Mouse (Mus musculus) embryonic facial prominence, embryonic 13.5 days (tissue): ENCODE data around the gene Gpr165. TPM values are rescaled to one million over a fixed set of nuclear protein-coding genes. Genes with fewer than 3 reads are reported as not detected.

ENCODE experiments used
- ATAC-seq: fragments of 200-750 bp; cut with Nextera tagmentation; 2 replicates; pipeline ENCODE4 v1.8.0; 2017; ENCODE audit warnings: low read depth; ENCODE audit not compliant: insufficient number of reproducible peaks, insufficient read depth, low FRiP score, low TSS enrichment
- H3K27ac ChIP-seq: fragments of 300-500 bp; sonication (generic); 2 replicates; pipeline ENCODE4 v1.5.1; 2015; ENCODE audit warnings: moderate library complexity, mild to moderate bottlenecking, inconsistent platforms
- H3K27me3 ChIP-seq: fragments of 300-500 bp; sonication (generic); 2 replicates; pipeline ENCODE4 v1.6.1; 2015; ENCODE audit warnings: mild to moderate bottlenecking, inconsistent platforms
- H3K36me3 ChIP-seq: fragments of 300-500 bp; sonication (generic); 2 replicates; pipeline ENCODE4 v1.6.1; 2015; ENCODE audit warnings: mild to moderate bottlenecking, inconsistent platforms
- H3K4me1 ChIP-seq: fragments of 300-500 bp; sonication (generic); 2 replicates; pipeline ENCODE4 v1.6.1; 2015; ENCODE audit warnings: inconsistent platforms
- H3K4me2 ChIP-seq: fragments of 300-500 bp; sonication (generic); 2 replicates; pipeline ENCODE4 v1.6.1; 2015; ENCODE audit warnings: moderate library complexity, mild to moderate bottlenecking, inconsistent platforms
- H3K4me3 ChIP-seq: fragments of 300-500 bp; sonication (generic); 2 replicates; pipeline ENCODE4 v1.5.1; 2015; ENCODE audit warnings: mild to moderate bottlenecking, inconsistent platforms
- H3K9ac ChIP-seq: fragments of 300-500 bp; sonication (generic); 2 replicates; pipeline ENCODE4 v1.6.1; 2015; ENCODE audit warnings: mild to moderate bottlenecking, inconsistent platforms
- H3K9me3 ChIP-seq: fragments of 300-500 bp; sonication (generic); 2 replicates; pipeline ENCODE4 v1.6.1; 2016; ENCODE audit warnings: inconsistent platforms
- WGBS: fragments of 180-500 bp; shearing (Covaris S2); methylation state at CpG from one replicate; pipeline ENCODE4 v1.1.7; 2015; ENCODE audit warnings: mixed read lengths; 5-methylcytosine and 5-hydroxymethylcytosine counted together
- polyA plus RNA-seq: library from polyadenylated mRNA; unstranded; fragments of >200 nt; fragmentation: Nextera tagmentation; extraction: Ambion mirVana; gene quantifications from 2 replicates; pipeline ENCODE4 v1.2.1, GENCODE M21; 2015

Gene Gpr165
- 0.10 and 0.41 TPM in 2 replicates for polyA plus RNA-seq

- peak within 1 kb of the TSS; percentile 40; the same call in 1 of the 2 replicates for H3K9ac ChIP-seq
- no peaks in the 10 kb centered on the region for H3K9me3 ChIP-seq
- H3K27ac ChIP-seq: no peak within 1 kb of the TSS
- H3K4me3 ChIP-seq: peak within 1 kb of the TSS; percentile 33
- 23% methylated on average over 16 of the region's 16 CpGs for WGBS
- no peaks in the 10 kb centered on the region for H3K4me1 ChIP-seq
- H3K36me3 ChIP-seq: no peaks in the 10 kb centered on the region
- peak within 1 kb of the TSS; percentile 59 for H3K4me2 ChIP-seq
- peaks cover 14% of the 10 kb centered on the region for H3K27me3 ChIP-seq
- ATAC-seq: no peak
These were observed at the start of gene Gpr165 for GRCm38 (mm10) chrX:96712907-96713774. Gpr165 (plus strand) TSS chrX:96713441.

- Histone ChIP-seq H3K27ac (no peak overlapping the region), H3K36me3 (no peaks in the 10 kb centered on the region), H3K27me3 (no peaks in the 10 kb centered on the region), H3K9ac (no peak overlapping the region), H3K4me1 (no peaks in the 10 kb centered on the region), H3K4me3 (no peak overlapping the region), H3K9me3 (no peaks in the 10 kb centered on the region), H3K4me2 (no peak overlapping the region)
- 46% methylated on average over 1 of the region's 1 CpGs for WGBS
- ATAC-seq: no peak
These were observed 38.4 kb upstream of the Gpr165 start for GRCm38 (mm10) chrX:96674871-96675270.
